Mouse (Mus musculus) spleen, adult 2 months (tissue): Measurements from ENCODE around the gene Zfhx3.

Experiments
- CTCF ChIP-seq: fragments of 200-500 bp; IDR thresholded peaks from 2 replicates; pipeline ENCODE4 v1.5.1; 2011; ENCODE audit warnings: mild to moderate bottlenecking, inconsistent platforms; ENCODE audit not compliant: insufficient read depth, insufficient read length, insufficient replicate concordance; ENCODE audit errors: extremely low read depth
- POLR2A ChIP-seq: fragments of 200-500 bp; IDR thresholded peaks from 2 replicates; pipeline ENCODE4 v1.6.1; 2011; ENCODE audit warnings: low read depth, low read length, inconsistent platforms

DNA sequence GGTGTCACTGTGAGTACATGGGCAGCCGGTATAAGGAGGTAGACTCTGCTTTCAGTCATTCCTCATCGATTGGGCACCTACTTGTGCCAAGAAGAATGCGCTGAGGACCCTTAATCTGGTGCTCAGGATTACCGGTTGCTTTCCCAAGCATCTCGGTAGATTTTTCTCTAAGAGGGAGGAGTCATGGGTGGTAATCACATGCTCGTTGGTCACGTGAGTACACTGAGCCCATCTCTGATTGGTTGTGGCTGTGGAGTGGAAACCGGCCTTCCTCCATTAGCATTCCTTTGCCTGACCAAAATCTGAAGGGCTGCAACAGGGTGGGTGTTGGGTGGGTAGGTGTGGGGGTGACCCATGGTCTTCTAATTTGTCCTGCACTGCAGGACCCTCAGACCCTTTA is 421.4 kb downstream of the Zfhx3 start:
- TF ChIP-seq POLR2A (no peak), CTCF (no peak)
